Mouse (Mus musculus): ENCODE results near the gene Mink1. TPM values are rescaled to one million over a fixed set of nuclear protein-coding genes. Genes with fewer than 3 reads are reported as not detected.

The Mink1 gene
- polyA plus RNA-seq, 1 experiment from 2014 or later: 19.9 TPM

Other genes starting within 250 kb of the Mink1 start
- gene Alox12e, start 240.3 kb upstream of the Mink1 start, polyA plus RNA-seq (2014; fragmentation: Nextera tagmentation; extraction: Ambion mirVana): 0.09 TPM in 1 of 2 replicates, not detected in the other
- 0.34 and 0.82 TPM in 2 replicates for gene Alox15, start 210.8 kb upstream of the Mink1 start, polyA plus RNA-seq (2014; fragmentation: Nextera tagmentation; extraction: Ambion mirVana)
- gene Pelp1, start 152.8 kb upstream of the Mink1 start, polyA plus RNA-seq (2014; fragmentation: Nextera tagmentation; extraction: Ambion mirVana): 34.3 and 41.2 TPM in 2 replicates
- 15.8 and 17.9 TPM in 2 replicates for gene Arrb2, start 130.2 kb upstream of the Mink1 start, polyA plus RNA-seq (2014; fragmentation: Nextera tagmentation; extraction: Ambion mirVana)
- 50.7 and 51.6 TPM in 2 replicates for gene Med11, start 111.0 kb upstream of the Mink1 start, polyA plus RNA-seq (2014; fragmentation: Nextera tagmentation; extraction: Ambion mirVana)
- gene Zmynd15, start 103.4 kb upstream of the Mink1 start, polyA plus RNA-seq (2014; fragmentation: Nextera tagmentation; extraction: Ambion mirVana): 0.75 and 0.92 TPM in 2 replicates
- gene Cxcl16, start 102.9 kb upstream of the Mink1 start, polyA plus RNA-seq (2014; fragmentation: Nextera tagmentation; extraction: Ambion mirVana): 8.0 and 10.0 TPM in 2 replicates
- 100 and 104 TPM in 2 replicates for gene Tm4sf5, start 57.6 kb upstream of the Mink1 start, polyA plus RNA-seq (2014; fragmentation: Nextera tagmentation; extraction: Ambion mirVana)
- 0.28 and 1.1 TPM in 2 replicates for gene Vmo1, start 48.3 kb upstream of the Mink1 start, polyA plus RNA-seq (2014; fragmentation: Nextera tagmentation; extraction: Ambion mirVana)
- 0.46 and 0.83 TPM in 2 replicates for gene Gltpd2, start 43.7 kb upstream of the Mink1 start, polyA plus RNA-seq (2014; fragmentation: Nextera tagmentation; extraction: Ambion mirVana)
- 792 and 802 TPM in 2 replicates for gene Psmb6, start 37.5 kb upstream of the Mink1 start, polyA plus RNA-seq (2014; fragmentation: Nextera tagmentation; extraction: Ambion mirVana)
- gene Gm40193, start 29.9 kb upstream of the Mink1 start, polyA plus RNA-seq (2014; fragmentation: Nextera tagmentation; extraction: Ambion mirVana): not detected in 2 replicates
- gene Pld2, start 22.8 kb upstream of the Mink1 start, polyA plus RNA-seq (2014; fragmentation: Nextera tagmentation; extraction: Ambion mirVana): 9.7 and 11.7 TPM in 2 replicates
- gene 4930544D05Rik, start 53.0 kb downstream of the Mink1 start, polyA plus RNA-seq (2014; fragmentation: Nextera tagmentation; extraction: Ambion mirVana): not detected in 2 replicates
- 0.30 and 0.50 TPM in 2 replicates for gene Chrne, start 56.3 kb downstream of the Mink1 start, polyA plus RNA-seq (2014; fragmentation: Nextera tagmentation; extraction: Ambion mirVana)
- 0.26 and 0.37 TPM in 2 replicates for gene Gp1ba, start 76.2 kb downstream of the Mink1 start, polyA plus RNA-seq (2014; fragmentation: Nextera tagmentation; extraction: Ambion mirVana)
- gene Rnf167, start 84.4 kb downstream of the Mink1 start, polyA plus RNA-seq (2014; fragmentation: Nextera tagmentation; extraction: Ambion mirVana): 101 and 115 TPM in 2 replicates
- 155 and 158 TPM in 2 replicates for gene Slc25a11, start 84.6 kb downstream of the Mink1 start, polyA plus RNA-seq (2014; fragmentation: Nextera tagmentation; extraction: Ambion mirVana)
- 2,271 and 2,344 TPM in 2 replicates for gene Pfn1, start 91.8 kb downstream of the Mink1 start, polyA plus RNA-seq (2014; fragmentation: Nextera tagmentation; extraction: Ambion mirVana)
- 13.5 and 16.3 TPM in 2 replicates for gene Eno3, start 94.3 kb downstream of the Mink1 start, polyA plus RNA-seq (2014; fragmentation: Nextera tagmentation; extraction: Ambion mirVana)
- 140 and 154 TPM in 2 replicates for gene Spag7, start 106.5 kb downstream of the Mink1 start, polyA plus RNA-seq (2014; fragmentation: Nextera tagmentation; extraction: Ambion mirVana)
- gene Camta2, start 125.2 kb downstream of the Mink1 start, polyA plus RNA-seq (2014; fragmentation: Nextera tagmentation; extraction: Ambion mirVana): 16.2 and 17.2 TPM in 2 replicates
- 1.5 and 1.6 TPM in 2 replicates for gene Inca1, start 137.3 kb downstream of the Mink1 start, polyA plus RNA-seq (2014; fragmentation: Nextera tagmentation; extraction: Ambion mirVana)
- 11.4 and 14.3 TPM in 2 replicates for gene Kif1c, start 137.7 kb downstream of the Mink1 start, polyA plus RNA-seq (2014; fragmentation: Nextera tagmentation; extraction: Ambion mirVana)
- gene Zfp3, start 201.3 kb downstream of the Mink1 start, polyA plus RNA-seq (2014; fragmentation: Nextera tagmentation; extraction: Ambion mirVana): 6.1 and 6.2 TPM in 2 replicates
- 0.40 and 0.45 TPM in 2 replicates for gene Scimp, start 249.7 kb downstream of the Mink1 start, polyA plus RNA-seq (2014; fragmentation: Nextera tagmentation; extraction: Ambion mirVana)

Data from intestine, embryonic 14.5 days (tissue).